Mouse (Mus musculus) liver, embryonic 11.5 days (tissue): Measurements from ENCODE around the gene Dag1. TPM values are rescaled to one million over a fixed set of nuclear protein-coding genes. Genes with fewer than 3 reads are reported as not detected.

Source experiments
- ATAC-seq: fragments of 200-750 bp; cut with Nextera tagmentation; replicated peaks from 2 replicates; pipeline ENCODE4 v1.8.0; 2017; ENCODE audit warnings: moderate number of reproducible peaks, mild to moderate bottlenecking, moderate TSS enrichment, moderate library complexity; ENCODE audit not compliant: low FRiP score
- DNase-seq: peaks from one replicate; pipeline ENCODE4 v3.0.0-alpha.2; 2017; ENCODE audit warnings: low spot score
- H3K27ac ChIP-seq: fragments of 300-500 bp; sonication (generic); 2 replicates; pipeline ENCODE4 v1.5.1; 2014; ENCODE audit warnings: mild to moderate bottlenecking, low read depth, low read length, control low read depth
- H3K27me3 ChIP-seq: fragments of 300-500 bp; sonication (generic); replicated peaks from 2 replicates; pipeline ENCODE4 v1.6.1; 2014; ENCODE audit warnings: low read length, mixed read lengths; ENCODE audit not compliant: control insufficient read depth, insufficient read depth
- H3K36me3 ChIP-seq: fragments of 300-500 bp; sonication (generic); 2 replicates; pipeline ENCODE4 v1.6.1; 2014; ENCODE audit warnings: mild to moderate bottlenecking, low read length, moderate library complexity, mixed read lengths; ENCODE audit not compliant: control insufficient read depth, insufficient read depth
- H3K4me1 ChIP-seq: fragments of 300-500 bp; sonication (generic); replicated peaks from 2 replicates; pipeline ENCODE4 v1.6.1; 2014; ENCODE audit warnings: low read length, mixed read lengths; ENCODE audit not compliant: control insufficient read depth, insufficient read depth
- H3K4me2 ChIP-seq: fragments of 300-500 bp; sonication (generic); 2 replicates; pipeline ENCODE4 v1.6.1; 2014; ENCODE audit warnings: mild to moderate bottlenecking, control low read depth, moderate library complexity
- H3K4me3 ChIP-seq: fragments of 300-500 bp; sonication (generic); 2 replicates; pipeline ENCODE4 v1.5.1; 2014; ENCODE audit warnings: low read depth, low read length, control low read depth
- H3K9ac ChIP-seq: fragments of 300-500 bp; sonication (generic); 2 replicates; pipeline ENCODE4 v1.6.1; 2014; ENCODE audit warnings: low read depth, low read length, control low read depth
- H3K9me3 ChIP-seq: fragments of 300-500 bp; sonication (generic); 2 replicates; pipeline ENCODE4 v1.6.1; 2016; ENCODE audit warnings: low read length, inconsistent platforms, mixed read lengths; ENCODE audit not compliant: control insufficient read depth
- WGBS: fragments of 180-500 bp; shearing (Covaris S2); extraction: QIAGEN DNeasy Blood & Tissue Kit; methylation state at CpG from one replicate; pipeline ENCODE4 v1.1.7; 2014; 5-methylcytosine and 5-hydroxymethylcytosine counted together
- polyA plus RNA-seq: library from polyadenylated mRNA; unstranded; fragments of >200 nt; fragmentation: Nextera tagmentation; extraction: Ambion mirVana; gene quantifications from 2 replicates; pipeline ENCODE4 v1.2.1, GENCODE M21; 2014

Dag1 gene
- polyA plus RNA-seq, 1 experiment from 2014 or later: 41.1 TPM

DNA sequence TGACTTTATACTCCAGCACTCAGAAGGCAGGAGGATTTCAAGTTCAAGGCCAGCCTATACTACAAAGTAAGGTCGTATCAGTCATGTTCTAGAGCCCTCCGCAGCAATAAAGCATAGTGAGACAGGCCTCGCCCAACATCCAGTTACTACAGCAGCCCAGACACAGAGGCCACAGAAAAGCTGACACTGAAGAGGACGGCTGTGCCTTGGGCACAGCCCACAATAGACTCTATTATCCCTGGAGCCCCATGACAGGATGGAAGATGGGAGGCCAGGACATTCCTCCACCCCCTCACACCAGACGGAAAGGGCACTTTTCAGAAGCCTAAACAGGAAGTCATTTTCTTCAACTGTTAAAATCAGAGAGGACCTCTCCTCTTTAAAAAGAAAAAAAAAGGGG lies 14.8 kb downstream of the Dag1 start:
- no peaks in the 10 kb centered on the region for H3K27me3 ChIP-seq
- H3K9me3 ChIP-seq: no peaks in the 10 kb centered on the region
- no peak overlapping the region for H3K9ac ChIP-seq
- H3K4me2 ChIP-seq: no peak overlapping the region
- no peaks in the 10 kb centered on the region for H3K4me1 ChIP-seq
- no peaks in the 10 kb centered on the region; the same call in 1 of the 2 replicates for H3K36me3 ChIP-seq
- H3K4me3 ChIP-seq: no peak overlapping the region
- WGBS: 67% methylated on average over 5 of the region's 5 CpGs
- ATAC-seq (no peak), DNase-seq (no peak)
- H3K27ac ChIP-seq: no peak overlapping the region

- Histone ChIP-seq H3K4me2 (no peak overlapping the region), H3K9ac (no peak overlapping the region), H3K4me3 (no peak overlapping the region), H3K27me3 (no peaks in the 10 kb centered on the region), H3K27ac (no peak overlapping the region), H3K9me3 (no peaks in the 10 kb centered on the region), H3K4me1 (no peaks in the 10 kb centered on the region), H3K36me3 (no peaks in the 10 kb centered on the region; the same call in 1 of the 2 replicates)
- 80% methylated on average over 3 of the region's 3 CpGs for WGBS
- DNase-seq: no peak
- no peak for ATAC-seq
Observed at GRCm38 (mm10) chr9:108244984-108245383, 18.8 kb downstream of the Dag1 start.

DNA sequence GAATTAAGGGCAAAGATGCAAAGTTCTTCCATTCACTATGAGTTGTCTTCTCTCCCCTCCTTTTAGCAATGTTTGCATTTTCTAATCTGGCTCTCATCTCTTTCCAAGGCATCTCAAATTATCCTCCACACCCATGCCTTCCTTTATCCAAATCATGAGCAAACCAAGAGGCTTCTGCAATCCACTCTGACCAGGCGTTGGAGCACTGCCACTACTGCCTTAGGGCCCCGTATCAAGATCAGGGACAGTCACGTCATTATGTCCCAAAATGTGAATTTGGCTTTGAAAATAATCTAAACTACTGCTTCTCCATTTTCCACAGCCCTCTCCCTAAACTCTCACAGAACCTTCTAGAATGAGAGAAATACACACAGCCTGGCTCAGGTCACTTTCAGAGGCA lies 19.2 kb downstream of the Dag1 start:
- H3K4me1 ChIP-seq: no peaks in the 10 kb centered on the region
- H3K4me2 ChIP-seq: no peak overlapping the region
- H3K27me3 ChIP-seq: no peaks in the 10 kb centered on the region
- no peaks in the 10 kb centered on the region for H3K9me3 ChIP-seq
- ATAC-seq: no peak
- H3K4me3 ChIP-seq: no peak overlapping the region
- no peak for DNase-seq
- H3K9ac ChIP-seq: no peak overlapping the region
- no peak overlapping the region for H3K27ac ChIP-seq
- whole genome bisulfite sequencing: 90% methylated on average over 3 of the region's 3 CpGs
- no peaks in the 10 kb centered on the region; the same call in 1 of the 2 replicates for H3K36me3 ChIP-seq

DNA sequence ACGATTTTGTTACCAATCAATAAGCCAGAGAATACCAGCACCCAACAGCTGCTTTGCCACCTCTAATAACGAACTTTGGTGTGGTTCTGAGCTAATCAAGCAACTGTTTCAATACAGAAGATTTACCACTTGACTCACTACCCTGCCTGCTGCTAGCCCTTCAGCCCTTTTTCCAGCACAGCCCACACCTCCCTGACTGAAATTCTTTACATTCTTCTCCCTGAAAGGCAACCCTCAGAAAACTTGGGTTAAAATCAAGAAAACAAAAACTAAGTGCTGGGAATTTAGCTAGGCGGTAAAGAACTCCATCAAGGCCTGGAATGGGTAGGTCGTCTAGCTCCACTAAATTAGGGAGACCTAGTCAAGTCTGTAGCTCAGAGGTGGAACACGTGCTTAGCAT lies 23.8 kb downstream of the Dag1 start:
- H3K27ac ChIP-seq: no peak overlapping the region
- ATAC-seq (no peak), DNase-seq (no peak)
- H3K36me3 ChIP-seq: no peaks in the 10 kb centered on the region; the same call in 1 of the 2 replicates
- no peaks in the 10 kb centered on the region for H3K9me3 ChIP-seq
- WGBS: 71% methylated on average over 5 of the region's 5 CpGs
- H3K4me3 ChIP-seq: no peak overlapping the region
- H3K9ac ChIP-seq: no peak overlapping the region
- H3K4me1 ChIP-seq: no peaks in the 10 kb centered on the region; the same call in 1 of the 2 replicates
- no peaks in the 10 kb centered on the region for H3K27me3 ChIP-seq
- H3K4me2 ChIP-seq: no peak overlapping the region

GRCm38 (mm10) chr9:108238831-108239230 lies 24.9 kb downstream of the Dag1 start:
- Histone ChIP-seq H3K4me3 (no peak overlapping the region), H3K4me2 (no peak overlapping the region), H3K4me1 (no peaks in the 10 kb centered on the region; the same call in 1 of the 2 replicates), H3K27me3 (no peaks in the 10 kb centered on the region), H3K9me3 (no peaks in the 10 kb centered on the region), H3K9ac (no peak overlapping the region), H3K27ac (no peak overlapping the region), H3K36me3 (no peaks in the 10 kb centered on the region)
- ATAC-seq: no peak
- WGBS: 85% methylated on average over 3 of the region's 3 CpGs
- no peak for DNase-seq

DNA sequence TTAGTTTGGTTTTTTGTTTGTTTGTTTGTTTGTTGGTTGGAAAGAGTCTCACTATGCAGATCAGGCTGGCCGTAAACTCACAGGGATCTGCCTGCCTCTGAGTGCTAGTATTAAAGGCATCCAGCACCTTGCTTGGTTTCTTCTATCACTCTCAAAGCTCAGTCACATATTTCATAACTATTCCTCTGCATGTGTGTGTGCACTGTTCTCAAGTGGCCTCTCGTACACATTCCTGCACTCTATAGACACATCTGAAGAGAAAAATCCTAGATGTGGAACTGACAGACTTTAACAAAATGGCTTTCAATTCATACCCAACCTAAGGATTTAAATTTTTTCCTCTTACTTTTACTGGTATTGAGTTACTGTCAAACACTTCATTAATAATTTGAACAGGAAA lies 25.4 kb downstream of the Dag1 start:
- no peaks in the 10 kb centered on the region for H3K27me3 ChIP-seq
- no peaks in the 10 kb centered on the region for H3K36me3 ChIP-seq
- DNase-seq: no peak
- no peaks in the 10 kb centered on the region; the same call in 1 of the 2 replicates for H3K4me1 ChIP-seq
- no peaks in the 10 kb centered on the region for H3K9me3 ChIP-seq
- no peak overlapping the region for H3K4me2 ChIP-seq
- ATAC-seq: no peak
- no peak overlapping the region for H3K4me3 ChIP-seq
- WGBS: 86% methylated on average over 2 of the region's 2 CpGs
- H3K9ac ChIP-seq: no peak overlapping the region
- H3K27ac ChIP-seq: no peak overlapping the region

GRCm38 (mm10) chr9:108234682-108235081 lies 29.1 kb downstream of the Dag1 start:
- no peaks in the 10 kb centered on the region for H3K36me3 ChIP-seq
- no peak overlapping the region for H3K9ac ChIP-seq
- H3K27me3 ChIP-seq: no peaks in the 10 kb centered on the region
- DNase-seq: no peak
- 84% methylated on average over 2 of the region's 2 CpGs for WGBS
- ATAC-seq: no peak
- H3K9me3 ChIP-seq: no peaks in the 10 kb centered on the region
- H3K4me3 ChIP-seq: no peak overlapping the region
- no peaks in the 10 kb centered on the region; the same call in 1 of the 2 replicates for H3K4me1 ChIP-seq
- H3K27ac ChIP-seq: no peak overlapping the region
- no peak overlapping the region for H3K4me2 ChIP-seq

DNA sequence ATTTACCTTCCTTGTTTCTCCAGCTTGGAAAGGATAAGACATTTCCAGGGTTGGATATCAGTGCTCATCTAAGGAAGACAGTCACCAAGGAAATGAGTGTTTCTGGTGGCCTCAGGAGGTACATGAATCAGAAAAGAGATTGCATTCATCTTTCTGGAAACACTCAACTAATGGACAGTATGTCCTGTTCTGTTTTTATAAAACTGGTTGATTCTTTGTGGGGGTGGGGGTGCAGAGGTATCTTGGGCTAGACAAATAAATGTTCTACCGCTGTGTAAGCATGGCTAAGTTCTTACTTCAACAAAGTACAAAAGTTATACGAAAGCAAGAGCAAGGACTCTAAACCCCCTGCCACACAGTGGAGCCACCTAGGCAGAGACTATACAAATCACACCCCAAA lies 30.9 kb downstream of the Dag1 start:
- Histone ChIP-seq H3K9me3 (no peaks in the 10 kb centered on the region), H3K9ac (no peak overlapping the region), H3K4me3 (no peak overlapping the region), H3K27me3 (no peaks in the 10 kb centered on the region), H3K4me2 (no peak overlapping the region), H3K36me3 (no peaks in the 10 kb centered on the region), H3K4me1 (no peaks in the 10 kb centered on the region), H3K27ac (no peak overlapping the region)
- no peak for DNase-seq
- WGBS: 81% methylated on average over 2 of the region's 2 CpGs
- ATAC-seq: no peak

DNA sequence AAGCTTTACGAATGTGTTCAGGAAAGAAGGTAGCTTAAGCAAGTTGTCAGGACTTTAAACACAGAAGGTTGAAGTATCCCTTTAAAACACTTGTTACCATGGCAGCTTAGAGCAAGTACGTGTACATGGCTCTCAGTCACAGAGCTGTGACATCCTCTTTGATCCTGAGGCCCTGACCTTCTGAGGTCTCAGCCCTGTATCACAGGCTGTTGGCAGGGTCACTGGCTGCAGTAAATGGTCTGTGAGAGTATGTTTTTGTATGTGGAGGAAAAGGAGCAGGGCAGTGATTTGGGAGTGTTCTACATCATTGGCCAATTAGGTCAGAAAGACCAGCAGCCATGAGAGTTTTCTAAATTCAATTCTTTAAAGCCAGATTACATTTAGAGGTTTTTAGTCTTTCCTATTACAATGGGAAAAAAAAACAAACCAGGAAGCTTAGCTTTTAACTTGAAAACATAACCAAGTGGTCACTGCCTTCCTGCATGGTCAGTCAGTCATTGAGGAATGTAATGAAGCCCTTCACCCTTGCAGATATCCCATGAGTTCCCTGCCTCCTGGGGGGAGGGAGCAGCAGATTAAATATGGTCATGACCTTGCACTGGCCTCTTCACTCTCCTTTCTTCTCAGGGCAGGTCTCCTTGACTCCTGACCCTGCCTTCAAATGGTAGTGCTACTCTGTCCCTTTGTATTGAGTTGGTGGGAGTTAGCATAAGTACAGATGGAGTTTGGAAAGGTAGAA lies 35.7 kb downstream of the Dag1 start:
- ATAC-seq (no peak), DNase-seq (no peak)
- H3K9me3 ChIP-seq: no peaks in the 10 kb centered on the region
- no peaks in the 10 kb centered on the region for H3K4me1 ChIP-seq
- no peaks in the 10 kb centered on the region for H3K36me3 ChIP-seq
- H3K27me3 ChIP-seq: no peaks in the 10 kb centered on the region
- WGBS: 57% methylated on average over 2 of the region's 2 CpGs
- H3K9ac ChIP-seq: no peak overlapping the region
- no peak overlapping the region for H3K27ac ChIP-seq
- no peak overlapping the region for H3K4me2 ChIP-seq
- H3K4me3 ChIP-seq: no peak overlapping the region
